ENCODE assay signal across 8 mouse cellular contexts in the genomic region with DNA sequence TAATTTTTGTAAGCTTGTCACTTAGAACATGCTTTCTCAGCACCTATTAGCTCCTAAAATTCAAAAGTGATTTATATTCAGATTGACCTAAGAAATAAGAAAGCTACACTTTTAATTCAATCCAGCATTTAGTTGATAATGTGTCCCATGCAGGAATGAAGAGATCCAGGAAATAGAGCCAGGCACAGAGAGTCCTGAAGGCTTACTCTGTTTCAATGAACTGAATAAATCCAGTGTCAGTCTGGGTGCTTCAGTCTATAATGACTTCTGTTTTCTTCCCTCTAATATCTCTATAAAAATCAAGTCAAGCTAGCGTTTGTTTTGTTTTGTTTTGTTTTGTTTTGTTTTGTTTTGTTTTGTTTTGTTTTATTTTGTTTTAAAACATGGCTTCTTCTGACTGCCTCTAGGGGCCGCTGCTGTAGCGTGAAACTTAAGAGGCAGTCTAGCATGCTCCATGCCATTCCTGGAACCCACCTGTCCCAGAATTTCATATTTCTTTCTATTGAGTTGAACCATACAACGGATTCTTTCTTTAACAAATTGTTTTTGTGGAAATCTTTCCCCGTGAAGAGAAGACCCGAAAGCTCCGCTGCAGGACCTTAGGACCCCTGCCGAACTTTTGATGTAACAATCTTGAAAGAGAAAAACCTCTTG. TPM values are rescaled to one million over a fixed set of nuclear protein-coding genes. Genes with fewer than 3 reads are reported as not detected.
DNase-seq lines count a peak whose midpoint lies in the region; ATAC-seq and TF ChIP-seq lines count a peak whose summit lies in the region.

No protein-coding gene starts in this region.

- H3K27ac ChIP-seq in spleen, adult 2 months (ENCODE audit: insufficient read depth, low read length): no peak overlapping the region
- H3K27ac ChIP-seq in hindbrain, embryonic 11.5 days (ENCODE audit: low read depth, low read length): no peak overlapping the region

- TF ChIP-seq CTCF in spleen, adult 2 months (IDR thresholded peaks at IDR 0.05; ENCODE audit: extremely low read depth, insufficient read depth, insufficient read length, insufficient replicate concordance): peak; percentile 16; the same call in 1 of the 2 replicates

- H3K36me3 ChIP-seq in spleen, adult 2 months (ENCODE audit: control insufficient read depth, insufficient read depth, low read length): no peaks in the 10 kb centered on the region
- no peaks in the 10 kb centered on the region for H3K36me3 ChIP-seq in hindbrain, embryonic 11.5 days (ENCODE audit: control insufficient read depth, insufficient read depth, low read length)

- H3K9ac ChIP-seq in hindbrain, embryonic 11.5 days (ENCODE audit: low read depth, low read length): no peak overlapping the region

- H3K4me2 ChIP-seq in hindbrain, embryonic 11.5 days (replicated peaks; ENCODE audit: low read depth, low read length): no peak overlapping the region

- H3K4me1 ChIP-seq in spleen, adult 2 months (ENCODE audit: control insufficient read depth, insufficient read depth, insufficient read length): no peaks in the 10 kb centered on the region
- no peaks in the 10 kb centered on the region for H3K4me1 ChIP-seq in hindbrain, embryonic 11.5 days (replicated peaks; ENCODE audit: control insufficient read depth, insufficient read depth, low read length)

- H3K9me3 ChIP-seq in hindbrain, embryonic 11.5 days (ENCODE audit: control insufficient read depth, low read length): no peaks in the 10 kb centered on the region

- DNase-seq in gastrocnemius, adult 18-20 months (ENCODE audit: low spot score): peak; percentile 10
- DNase-seq in gastrocnemius, postnatal 25 days: no peak
- DNase-seq in spleen, adult 2 months (ENCODE audit: low read depth in 1 of 2, low spot score in 2 of 2): no peak
- no peak for DNase-seq in spleen, adult 12 weeks (ENCODE audit: low spot score)
- DNase-seq in cerebellum, adult 9-10 months: peak; percentile 30
- DNase-seq in hindbrain, embryonic 11.5 days (ENCODE audit: low spot score): peak; percentile 58
- peak; percentile 58 for DNase-seq in lung, postnatal 14 days
- no peak for DNase-seq in frontal cortex, postnatal 36 days (ENCODE audit: low spot score in 2 of 2)

- H3K4me3 ChIP-seq in spleen, adult 2 months (ENCODE audit: extremely low read depth, insufficient read depth, insufficient read length): no peak overlapping the region
- H3K4me3 ChIP-seq in hindbrain, embryonic 11.5 days (ENCODE audit: low read depth, low read length): no peak overlapping the region

- peak; percentile 77 for ATAC-seq in hindbrain, embryonic 11.5 days (ENCODE audit: low FRiP score)

- no peak for TF ChIP-seq POLR2A in spleen, adult 2 months (IDR thresholded peaks at IDR 0.05; ENCODE audit: low read depth, low read length)

- H3K27me3 ChIP-seq in spleen, adult 2 months (ENCODE audit: control insufficient read depth, insufficient read depth, low read length): no peaks in the 10 kb centered on the region
- no peaks in the 10 kb centered on the region for H3K27me3 ChIP-seq in hindbrain, embryonic 11.5 days (ENCODE audit: control insufficient read depth, insufficient read depth, low read length)

- 38% methylated on average over 8 of the region's 8 CpGs for WGBS in spleen, adult 2 months
- WGBS in hindbrain, embryonic 11.5 days: 32% methylated on average over 8 of the region's 8 CpGs

RNA-seq across cellular contexts. Expression of a gene that starts 27.3 kb away (rescaled TPM):
- 1 to 10 TPM; 2.7 to 3.3 TPM for total RNA-seq in gastrocnemius, adult 18-20 months (2021)
- 1 to 10 TPM; 3.8 TPM for total RNA-seq in gastrocnemius, postnatal 25 days (2021)
- 2.3 and 2.4 TPM in 2 replicates for polyA plus RNA-seq in spleen, adult 2 months (2012; rRNA removed)
- 10.2 and 10.7 TPM in 2 replicates for polyA plus RNA-seq in hindbrain, embryonic 11.5 days (2014; fragmentation: Nextera tagmentation; extraction: Ambion mirVana)

Comparison
In these comparisons a context has a peak if more than half of its experiments do, and no peak if none do; other contexts are left out.
1. DNase-seq: peak in gastrocnemius, adult 18-20 months (single experiment), cerebellum, adult 9-10 months (single experiment), hindbrain, embryonic 11.5 days (single experiment) and lung, postnatal 14 days (single experiment); none in gastrocnemius, postnatal 25 days (single experiment), spleen, adult 2 months (0 of 2), spleen, adult 12 weeks (single experiment) and frontal cortex, postnatal 36 days (0 of 2).